Mouse (Mus musculus): ENCODE data around the gene Bricd5.
"Not testable (repeated sequence)": the region's sequence is repeated elsewhere in the genome, so short reads cannot be mapped to it uniquely, and the experiment has no call there.

The Bricd5 gene

DNA sequence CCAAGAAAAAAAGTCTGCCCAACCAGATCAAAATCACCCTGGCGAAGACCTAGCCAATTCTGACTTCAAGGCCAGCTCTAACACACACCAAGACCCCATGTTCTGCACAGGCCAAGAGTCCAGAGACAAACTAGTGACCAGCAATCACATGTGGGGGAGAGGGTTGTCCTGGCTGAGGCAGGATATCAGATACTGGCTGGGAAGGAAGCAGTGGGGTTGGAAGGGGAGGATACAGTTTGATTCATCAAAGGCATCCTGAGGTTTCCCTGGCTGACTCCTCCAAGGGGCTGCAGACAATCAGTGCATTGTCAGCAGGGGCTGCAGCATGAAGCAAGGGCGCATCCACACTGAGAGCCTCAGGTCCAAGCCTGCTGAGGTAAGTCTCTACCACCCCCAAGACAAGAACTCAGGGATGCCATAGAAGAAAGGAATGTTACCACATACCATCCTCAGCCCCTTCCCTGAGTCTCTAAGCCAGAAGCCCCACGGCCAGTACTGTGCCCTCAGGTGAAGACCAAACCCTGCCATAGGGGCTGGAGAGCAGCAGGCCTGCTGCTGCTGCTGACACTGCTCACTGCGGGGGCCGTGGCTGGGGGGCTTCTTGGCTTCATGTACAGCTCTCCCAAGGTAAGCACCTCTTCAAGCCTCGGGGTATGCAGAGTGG lies at the start of gene Bricd5:
Bricd5 (plus strand) TSS at position 273 of the 664 bp plus-strand sequence.
- no peak for TF ChIP-seq CTCF (conservative IDR thresholded peaks at IDR 0.05; ENCODE audit: low read length)
- Histone ChIP-seq H3K9me3 (ENCODE audit: low read length) (no peaks in the 10 kb centered on the region), H3K4me1 (replicated peaks; ENCODE audit: low read depth, low read length) (peaks cover 59% of the 10 kb centered on the region), H3K4me3 (replicated peaks; ENCODE audit: low read length) (peak within 1 kb of the TSS; percentile 96; the same call in 1 of the 2 replicates), H3K36me3 (ENCODE audit: insufficient read depth, low read length) (peaks cover 72% of the 10 kb centered on the region), H3K27me3 (ENCODE audit: insufficient read depth, low read length) (no peaks in the 10 kb centered on the region)

DNA sequence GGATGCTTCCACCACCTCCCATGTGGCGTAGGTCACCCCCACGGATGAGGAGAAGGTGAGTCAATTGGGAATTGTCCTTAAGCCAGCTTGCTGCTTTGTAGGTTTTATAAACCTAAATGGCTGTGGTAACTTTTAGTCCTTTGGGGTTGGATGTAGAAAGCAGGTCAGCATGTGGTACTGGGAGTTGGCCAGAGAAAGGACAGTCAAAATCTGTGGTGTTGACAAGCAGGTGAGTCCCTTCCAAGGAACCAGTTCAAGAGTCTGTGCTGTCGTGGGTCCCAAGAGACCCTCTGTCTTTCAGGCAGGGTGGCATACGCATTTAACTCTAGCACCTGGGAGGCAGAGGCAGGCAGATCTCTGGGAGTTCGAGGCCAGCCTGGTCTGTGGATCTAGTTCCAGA lies 49.2 kb upstream of the Bricd5 start:
- H3K36me3 ChIP-seq (ENCODE audit: insufficient read depth, low read length): peaks cover 62% of the 10 kb centered on the region
- no peak overlapping the region for H3K4me3 ChIP-seq (replicated peaks; ENCODE audit: low read length)
- no peaks in the 10 kb centered on the region for H3K27me3 ChIP-seq (ENCODE audit: insufficient read depth, low read length)
- peaks cover 53% of the 10 kb centered on the region for H3K4me1 ChIP-seq (replicated peaks; ENCODE audit: low read depth, low read length)
- TF ChIP-seq POU5F1 (IDR thresholded peaks at IDR 0.05; ENCODE audit: borderline replicate concordance, low read length) (no peak), CTCF (conservative IDR thresholded peaks at IDR 0.05; ENCODE audit: low read length) (no peak), NANOG (IDR thresholded peaks at IDR 0.05; ENCODE audit: borderline replicate concordance, low read length) (no peak)
- no peaks in the 10 kb centered on the region for H3K9me3 ChIP-seq (ENCODE audit: low read length)

DNA sequence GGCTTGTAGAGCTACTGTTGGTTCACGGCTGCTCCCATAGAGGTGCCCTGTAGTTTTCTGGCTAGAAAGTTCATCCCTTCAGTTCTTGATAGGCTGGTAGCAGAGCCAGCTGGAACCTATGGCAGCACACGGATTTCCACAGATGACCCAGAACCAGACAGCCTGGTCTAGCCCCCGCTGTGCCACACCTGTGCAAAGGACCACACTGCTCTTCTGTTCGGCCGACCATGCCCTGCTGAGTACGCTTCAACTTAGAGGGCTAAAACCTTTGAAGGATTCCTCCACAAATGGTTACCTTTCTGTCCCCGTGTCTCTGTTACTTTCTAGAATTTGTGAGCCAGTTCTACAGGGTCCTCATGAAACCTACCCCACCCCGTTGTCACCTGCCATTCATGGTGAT lies 48.4 kb upstream of the Bricd5 start:
- Histone ChIP-seq H3K36me3 (ENCODE audit: insufficient read depth, low read length) (peaks cover 62% of the 10 kb centered on the region), H3K4me1 (replicated peaks; ENCODE audit: low read depth, low read length) (peaks cover 53% of the 10 kb centered on the region)
- H3K4me3 ChIP-seq (replicated peaks; ENCODE audit: low read length); H3K27me3 ChIP-seq (ENCODE audit: insufficient read depth, low read length); H3K9me3 ChIP-seq (ENCODE audit: low read length): not testable (repeated sequence)

DNA sequence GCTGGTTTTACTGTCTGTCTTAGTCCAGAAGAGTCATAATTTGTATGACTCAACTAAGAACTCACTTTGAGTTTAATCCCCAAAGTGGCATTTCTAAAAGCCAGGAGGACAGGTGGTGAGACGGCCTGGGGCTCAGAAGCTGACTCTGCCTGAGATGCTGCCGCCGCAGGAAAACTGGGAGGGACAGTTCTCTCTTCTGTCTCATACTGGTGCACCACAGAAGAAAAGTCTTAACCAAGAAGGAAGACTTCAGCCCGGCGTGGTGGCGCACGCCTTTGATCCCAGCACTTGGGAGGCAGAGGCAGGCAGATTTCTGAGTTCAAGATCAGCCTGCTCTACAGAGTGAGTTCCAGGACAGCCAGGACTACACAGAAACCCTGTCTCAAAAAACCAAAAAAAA lies 47.8 kb upstream of the Bricd5 start:
- H3K27me3 ChIP-seq (ENCODE audit: insufficient read depth, low read length): no peaks in the 10 kb centered on the region
- no peak for TF ChIP-seq POU5F1 (IDR thresholded peaks at IDR 0.05; ENCODE audit: borderline replicate concordance, low read length)
- TF ChIP-seq NANOG (IDR thresholded peaks at IDR 0.05; ENCODE audit: borderline replicate concordance, low read length): no peak
- no peak for TF ChIP-seq CTCF (conservative IDR thresholded peaks at IDR 0.05; ENCODE audit: low read length)
- H3K4me1 ChIP-seq (replicated peaks; ENCODE audit: low read depth, low read length): peaks cover 57% of the 10 kb centered on the region
- peak overlapping the region; percentile 85; the same call in 1 of the 2 replicates for H3K4me3 ChIP-seq (replicated peaks; ENCODE audit: low read length)
- peaks cover 58% of the 10 kb centered on the region for H3K36me3 ChIP-seq (ENCODE audit: insufficient read depth, low read length)
- no peaks in the 10 kb centered on the region for H3K9me3 ChIP-seq (ENCODE audit: low read length)

DNA sequence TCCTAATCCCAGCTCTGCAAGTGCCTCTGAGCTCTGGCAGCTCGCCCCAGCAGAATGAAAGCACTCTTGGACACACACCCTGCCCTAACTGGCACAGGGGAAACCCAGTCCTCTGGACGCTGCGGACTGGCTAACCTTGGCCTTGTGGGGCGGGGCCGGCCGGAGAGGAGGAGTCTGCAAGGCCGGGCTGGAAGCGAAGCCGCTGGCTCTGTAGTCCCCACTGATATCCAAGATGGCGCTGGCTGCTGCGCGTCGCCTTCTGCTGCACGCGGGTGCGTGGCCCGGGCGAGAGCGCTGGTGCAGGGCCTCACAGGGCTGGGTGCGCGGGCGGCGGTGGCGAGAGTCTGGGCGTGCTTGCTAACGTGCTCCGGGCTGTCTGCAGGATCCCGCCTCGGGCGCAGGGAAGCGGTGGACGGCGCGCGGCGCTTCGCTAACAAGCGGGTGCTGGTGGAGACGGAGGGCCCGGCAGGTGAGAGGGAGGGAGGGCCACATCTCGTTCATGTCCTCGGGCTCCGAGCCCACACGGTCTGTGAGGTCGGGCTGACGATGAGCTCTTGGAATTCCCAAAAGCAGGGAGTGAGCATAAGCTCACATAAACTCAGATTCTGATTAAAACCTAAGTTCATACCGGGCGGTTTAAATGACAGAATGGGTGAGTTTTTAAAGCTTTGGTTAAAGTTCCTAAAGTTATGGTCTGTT lies 47.1 kb upstream of the Bricd5 start, which contains the start of gene Eci1:
Eci1 (plus strand) TSS at position 171 of the 699 bp plus-strand sequence.
- Histone ChIP-seq H3K9me3 (ENCODE audit: low read length) (no peaks in the 10 kb centered on the region), H3K36me3 (ENCODE audit: insufficient read depth, low read length) (peaks cover 51% of the 10 kb centered on the region), H3K4me1 (replicated peaks; ENCODE audit: low read depth, low read length) (peaks cover 52% of the 10 kb centered on the region), H3K27me3 (ENCODE audit: insufficient read depth, low read length) (no peaks in the 10 kb centered on the region), H3K4me3 (replicated peaks; ENCODE audit: low read length) (peak within 1 kb of the TSS; percentile 85)
- TF ChIP-seq POU5F1 (IDR thresholded peaks at IDR 0.05; ENCODE audit: borderline replicate concordance, low read length) (no peak), NANOG (IDR thresholded peaks at IDR 0.05; ENCODE audit: borderline replicate concordance, low read length) (no peak), CTCF (conservative IDR thresholded peaks at IDR 0.05; ENCODE audit: low read length) (no peak)

DNA sequence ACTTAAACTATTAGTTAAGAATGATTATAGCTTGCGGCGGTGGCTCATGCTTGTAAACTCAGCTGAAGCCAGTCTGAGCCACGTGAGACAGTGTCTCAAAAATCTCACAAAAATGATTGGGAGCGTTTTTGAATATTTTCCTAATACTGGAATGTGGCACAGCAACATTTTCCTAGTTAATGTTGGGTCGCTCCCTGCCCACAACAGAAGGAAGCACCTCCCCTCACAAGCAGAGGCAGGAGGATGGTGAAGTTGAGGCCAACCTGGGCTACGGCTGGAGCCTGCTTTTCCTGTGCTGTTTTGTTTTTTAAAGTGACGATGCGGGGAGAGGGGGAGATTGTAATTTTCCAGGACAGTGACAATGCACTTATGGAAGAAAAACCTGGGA lies 46.5 kb upstream of the Bricd5 start:
- H3K4me1 ChIP-seq (replicated peaks; ENCODE audit: low read depth, low read length): peaks cover 49% of the 10 kb centered on the region
- H3K9me3 ChIP-seq (ENCODE audit: low read length): no peaks in the 10 kb centered on the region
- no peaks in the 10 kb centered on the region for H3K27me3 ChIP-seq (ENCODE audit: insufficient read depth, low read length)
- TF ChIP-seq POU5F1 (IDR thresholded peaks at IDR 0.05; ENCODE audit: borderline replicate concordance, low read length) (no peak), CTCF (conservative IDR thresholded peaks at IDR 0.05; ENCODE audit: low read length) (no peak), NANOG (IDR thresholded peaks at IDR 0.05; ENCODE audit: borderline replicate concordance, low read length) (no peak)
- peaks cover 46% of the 10 kb centered on the region for H3K36me3 ChIP-seq (ENCODE audit: insufficient read depth, low read length)
- H3K4me3 ChIP-seq (replicated peaks; ENCODE audit: low read length): peak overlapping the region; percentile 85

DNA sequence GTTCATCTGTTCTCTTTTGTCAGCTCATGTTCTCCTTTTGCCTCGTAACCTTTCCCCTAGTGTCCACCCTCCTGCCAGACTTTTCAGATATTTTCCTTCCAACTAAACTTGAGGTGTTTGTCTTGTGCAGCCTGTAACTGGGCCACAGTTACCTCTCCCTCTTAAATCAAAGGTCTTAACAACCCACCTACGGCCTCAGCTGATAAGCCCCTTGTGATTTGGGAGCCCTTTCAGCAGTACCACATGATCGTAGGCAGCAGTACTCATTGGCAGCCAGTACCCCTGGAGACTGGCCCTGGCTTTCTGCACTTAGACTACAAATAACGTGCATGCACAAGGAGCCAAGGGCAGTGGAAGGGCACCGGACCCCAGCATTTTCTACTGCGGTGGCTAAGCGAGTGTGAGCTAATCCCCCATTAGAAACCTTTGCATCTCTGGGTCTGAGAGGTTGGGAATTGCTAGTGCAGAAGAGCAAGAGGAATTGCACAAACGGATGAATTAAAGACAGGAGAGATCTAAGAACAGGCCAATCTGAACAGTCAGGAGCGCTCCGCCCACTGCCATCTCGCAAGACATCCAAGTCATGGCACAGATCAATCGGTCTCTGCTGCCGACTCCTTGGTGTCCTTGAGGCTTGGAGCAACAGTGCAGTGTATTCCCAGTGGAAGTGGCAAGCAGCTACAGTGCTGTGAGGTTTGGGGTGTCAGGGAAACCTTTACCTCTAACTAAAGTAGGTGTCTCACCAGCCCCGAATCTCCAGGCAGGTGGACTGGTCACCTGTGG lies 44.3 kb upstream of the Bricd5 start:
- no peak for TF ChIP-seq CTCF (conservative IDR thresholded peaks at IDR 0.05; ENCODE audit: low read length)
- no peak for TF ChIP-seq NANOG (IDR thresholded peaks at IDR 0.05; ENCODE audit: borderline replicate concordance, low read length)
- TF ChIP-seq POU5F1 (IDR thresholded peaks at IDR 0.05; ENCODE audit: borderline replicate concordance, low read length): no peak
- no peaks in the 10 kb centered on the region for H3K27me3 ChIP-seq (ENCODE audit: insufficient read depth, low read length)
- H3K4me3 ChIP-seq (replicated peaks; ENCODE audit: low read length): no peak overlapping the region
- H3K36me3 ChIP-seq (ENCODE audit: insufficient read depth, low read length): peaks cover 40% of the 10 kb centered on the region
- H3K4me1 ChIP-seq (replicated peaks; ENCODE audit: low read depth, low read length): peaks cover 39% of the 10 kb centered on the region
- H3K9me3 ChIP-seq (ENCODE audit: low read length): no peaks in the 10 kb centered on the region

DNA sequence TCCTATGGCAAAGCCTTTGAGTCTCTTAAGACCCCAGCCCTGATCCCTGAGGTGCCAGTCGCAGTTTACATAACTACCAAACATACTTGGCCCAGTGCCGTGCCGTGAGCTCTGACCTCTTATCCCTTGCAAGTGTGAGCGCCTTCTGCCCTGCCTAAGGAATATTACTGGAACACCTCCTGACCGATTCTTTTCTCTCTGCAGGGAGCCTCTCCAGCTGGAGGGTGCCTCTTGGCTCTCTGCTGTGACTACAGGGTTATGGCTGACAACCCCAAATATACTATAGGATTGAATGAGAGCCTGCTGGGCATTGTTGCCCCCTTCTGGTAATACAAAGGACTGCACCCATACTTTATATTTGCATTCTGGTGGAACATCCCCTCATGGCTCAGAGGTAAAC lies 36.7 kb upstream of the Bricd5 start:
- Histone ChIP-seq H3K36me3 (ENCODE audit: insufficient read depth, low read length) (peaks cover 63% of the 10 kb centered on the region), H3K27me3 (ENCODE audit: insufficient read depth, low read length) (no peaks in the 10 kb centered on the region), H3K9me3 (ENCODE audit: low read length) (no peaks in the 10 kb centered on the region), H3K4me1 (replicated peaks; ENCODE audit: low read depth, low read length) (peaks cover 17% of the 10 kb centered on the region), H3K4me3 (replicated peaks; ENCODE audit: low read length) (no peak overlapping the region)
- TF ChIP-seq CTCF (conservative IDR thresholded peaks at IDR 0.05; ENCODE audit: low read length) (peak; percentile 77), NANOG (IDR thresholded peaks at IDR 0.05; ENCODE audit: borderline replicate concordance, low read length) (no peak), POU5F1 (IDR thresholded peaks at IDR 0.05; ENCODE audit: borderline replicate concordance, low read length) (no peak)
